Mouse (Mus musculus): Measurements from ENCODE around the gene Rlf.
A peak's percentile ranks its signal among the peaks of the same experiment; 100 is the strongest.

Gene Rlf

DNA sequence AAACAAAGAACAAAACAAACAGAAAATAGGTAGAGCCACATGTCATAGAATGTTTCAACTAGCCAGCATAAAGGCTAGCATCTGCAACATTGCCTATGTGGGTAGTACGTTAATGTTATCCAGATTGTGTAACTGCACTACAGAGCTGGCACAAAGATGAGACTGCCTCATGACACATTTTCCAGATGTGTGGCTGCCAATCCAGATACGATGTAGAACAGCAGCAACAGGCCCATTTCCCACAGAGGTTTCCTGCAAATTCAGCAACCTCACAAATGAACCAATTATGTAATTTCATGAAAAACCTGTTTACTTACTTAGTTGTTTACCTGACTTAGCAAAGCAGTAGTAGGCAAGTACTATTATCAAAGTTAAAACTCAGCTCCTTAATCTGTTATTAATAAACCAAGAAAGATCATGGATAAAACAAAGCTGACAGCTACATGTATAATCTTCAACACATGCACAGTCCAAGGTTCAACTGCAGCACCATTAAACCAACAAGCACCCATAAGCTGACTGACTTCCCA is 51.3 kb downstream of the Rlf start:
- DNase-seq (ENCODE audit: low spot score), result no peak

DNA sequence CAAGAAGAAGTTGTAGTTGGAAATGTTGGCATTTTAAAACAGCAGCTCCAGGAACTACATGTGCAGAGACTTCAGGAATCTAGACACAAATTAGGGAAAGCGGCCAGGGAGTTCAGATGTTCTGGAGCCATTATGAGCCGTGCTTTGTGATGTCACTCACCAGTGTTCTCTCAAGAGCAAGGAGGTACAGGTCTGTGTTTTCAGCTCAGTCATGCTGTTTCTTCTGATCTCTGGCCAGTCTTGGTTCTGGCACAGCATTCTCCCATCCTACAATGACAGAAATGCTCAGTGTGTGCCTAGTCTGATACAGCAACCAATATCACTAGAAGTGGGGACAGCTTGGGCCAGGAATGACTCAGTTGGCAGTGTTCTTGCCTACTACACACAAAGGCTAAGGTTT is 105.8 kb downstream of the Rlf start, which contains the start of gene Tmco2:
Tmco2 (minus strand) TSS at position 101 of the 400 bp plus-strand sequence.
- DNase-seq (ENCODE audit: low spot score), result no peak

DNA sequence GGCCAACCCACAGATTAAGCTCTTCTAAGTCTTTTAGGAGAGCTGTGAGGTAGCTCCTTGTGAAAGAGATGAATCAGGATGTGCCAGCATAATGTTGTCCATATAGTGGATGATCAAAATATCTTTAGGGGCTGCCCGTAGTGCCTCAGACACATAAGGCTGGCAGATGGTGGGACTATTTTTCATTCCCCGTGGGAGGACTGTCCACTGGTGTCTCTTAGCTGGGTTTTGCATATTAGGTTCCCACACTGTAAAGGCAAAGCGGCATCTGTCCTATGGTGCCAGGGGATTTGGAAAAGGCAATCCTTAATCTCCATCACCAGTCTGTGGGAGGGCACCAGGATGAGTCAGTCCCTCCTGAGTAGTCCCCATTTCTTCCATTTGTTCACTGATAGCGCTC is 111.6 kb downstream of the Rlf start:
- no peak for DNase-seq (ENCODE audit: low spot score)

DNA sequence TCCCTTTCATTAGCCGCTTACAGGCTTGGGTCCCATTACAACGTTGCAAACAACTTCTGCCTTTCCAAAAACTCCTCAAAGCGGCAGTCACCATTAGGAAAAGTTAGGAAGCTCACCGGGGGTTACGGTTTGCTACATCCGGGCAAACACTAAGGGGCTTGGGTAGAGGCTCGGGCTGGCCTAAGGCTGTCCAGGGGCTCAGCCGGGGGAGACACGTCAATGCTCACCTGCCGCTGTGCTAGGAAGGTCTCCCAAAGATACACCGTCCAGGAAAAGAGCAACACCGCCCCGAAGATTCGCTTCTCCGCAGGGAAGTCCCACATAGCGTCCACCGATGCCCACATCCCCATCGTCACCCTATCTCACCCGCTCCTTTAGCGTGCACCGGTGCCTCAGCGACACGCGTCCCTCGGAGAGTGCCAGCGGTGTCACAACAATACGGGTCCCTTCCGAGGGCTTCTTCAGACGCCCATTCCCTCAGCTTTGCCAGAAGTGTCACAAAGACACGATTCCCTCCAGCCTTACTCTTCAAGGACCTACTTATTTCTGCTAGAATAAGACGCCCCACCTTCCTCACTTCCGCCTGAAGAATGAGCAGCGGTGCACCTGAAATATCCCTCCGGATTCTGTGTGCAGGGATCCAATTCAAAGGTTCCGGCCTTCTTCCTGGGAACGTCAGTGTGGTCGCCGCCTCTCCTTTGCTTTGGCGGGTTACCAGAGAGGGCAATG is 117.1 kb downstream of the Rlf start, which contains the start of gene Zmpste24:
Zmpste24 (minus strand) TSS at position 592 of the 729 bp plus-strand sequence.
- peak; percentile 78 for DNase-seq (ENCODE audit: low spot score)

Data from urinary bladder, postnatal 25 days (tissue).